Mouse (Mus musculus) heart, adult 2 months (tissue): ENCODE measurements around the gene 1700123O20Rik.

Experiments used
- CTCF ChIP-seq: fragments of 200-600 bp; IDR thresholded peaks from 2 replicates; pipeline ENCODE4 v1.8.1; 2022; ENCODE audit warnings: antibody characterized with exemption, mild to moderate bottlenecking, moderate library complexity
- POLR2A ChIP-seq: fragments of 200-500 bp; IDR thresholded peaks from 2 replicates; pipeline ENCODE4 v1.6.1; 2011; ENCODE audit warnings: mild to moderate bottlenecking, low read depth, low read length, control low read depth; ENCODE audit not compliant: insufficient read depth

DNA sequence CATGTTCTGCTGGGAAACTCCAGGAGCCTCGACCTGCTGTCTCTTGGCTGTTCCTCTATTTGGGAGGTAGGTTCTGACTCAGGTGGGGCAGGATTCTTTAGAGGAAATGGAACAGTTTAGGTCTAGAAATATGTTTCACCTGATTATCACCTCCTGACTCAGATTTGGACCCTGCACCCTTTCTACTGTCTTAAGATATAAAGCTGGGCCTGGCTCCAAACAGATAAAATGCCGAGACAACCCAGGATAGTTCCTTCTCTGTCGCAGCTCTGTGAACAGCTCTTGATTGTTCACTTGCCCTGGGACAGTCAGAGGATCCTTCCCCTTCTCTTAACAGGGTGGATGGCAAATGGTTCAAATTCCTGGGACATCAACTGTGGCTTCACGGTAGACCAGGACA lies 49.2 kb downstream of the 1700123O20Rik start:
- TF ChIP-seq POLR2A: no peak
- TF ChIP-seq CTCF: no peak
